Mouse (Mus musculus) heart, postnatal 0 days (tissue): ENCODE results near the gene Sco2.

Experiments
- CTCF ChIP-seq: IDR thresholded peaks from 2 replicates; pipeline ENCODE4 v1.5.1; 2016; ENCODE audit warnings: antibody characterized with exemption, control low read depth, low read depth
- EP300 ChIP-seq: IDR thresholded peaks from 2 replicates; pipeline ENCODE4 v1.6.1; 2016; ENCODE audit warnings: antibody characterized with exemption, low read depth

DNA sequence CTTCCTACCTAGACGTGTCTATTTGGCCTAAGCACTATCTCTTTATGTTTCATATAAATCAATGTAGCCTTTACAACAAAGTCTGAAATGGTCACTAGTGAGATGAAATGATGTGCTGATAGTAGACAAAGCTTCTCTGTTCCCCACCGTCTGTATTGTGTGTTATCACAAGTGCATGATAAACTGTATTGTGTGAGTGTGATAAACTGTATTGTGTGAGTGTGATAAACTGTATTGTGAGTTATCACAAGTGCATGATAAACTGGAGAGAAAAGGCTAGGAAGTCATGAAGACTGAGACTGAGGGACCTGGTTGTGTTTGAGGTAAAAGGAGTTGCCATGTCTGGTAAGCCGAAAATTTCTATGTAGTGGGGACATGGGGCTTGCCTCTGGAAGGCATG, 14.9 kb downstream of the Sco2 start:
- no peak for TF ChIP-seq CTCF
- no peak for TF ChIP-seq EP300
